ENCODE assay signal across 9 mouse cellular contexts in genomic region chr5:113887132-113887531, GRCm38 (mm10). TPM values are rescaled to one million over a fixed set of nuclear protein-coding genes. Genes with fewer than 3 reads are reported as not detected.
A peak's percentile ranks its signal among the peaks of the same experiment; 100 is the strongest.
DNase-seq lines count a peak whose midpoint lies in the region; ATAC-seq and TF ChIP-seq lines count a peak whose summit lies in the region.
"Had no signal": no experiment of that assay in that cellular context is flagged by ENCODE, and none has a peak within 500 bp of the region (broad histone marks: within the 10 kb centered on the region; RNA-seq: fewer than 3 reads in every experiment).

No protein-coding gene starts in this region.

- no peaks in the 10 kb centered on the region for H3K36me3 ChIP-seq in liver, adult 2 months (ENCODE audit: control insufficient read depth, insufficient read depth, low read length)
- H3K36me3 ChIP-seq in liver, embryonic 11.5 days (ENCODE audit: control insufficient read depth, insufficient read depth, low read length), result no peaks in the 10 kb centered on the region
- H3K36me3 ChIP-seq in kidney, embryonic 15.5 days, result no peaks in the 10 kb centered on the region; the same call in 1 of the 2 replicates

- peaks cover 7% of the 10 kb centered on the region; the same call in 1 of the 2 replicates for H3K79me2 ChIP-seq in liver, adult 2 months (ENCODE audit: control insufficient read depth, insufficient read depth, low read length)

- TF ChIP-seq POLR2A in liver, adult 2 months (IDR thresholded peaks at IDR 0.05; ENCODE audit: extremely low read depth, insufficient read depth, low read length), result no peak

- H3K27me3 ChIP-seq in liver, adult 2 months (ENCODE audit: control insufficient read depth, insufficient read depth, low read length), result no peaks in the 10 kb centered on the region
- H3K27me3 ChIP-seq in liver, embryonic 11.5 days (replicated peaks; ENCODE audit: control insufficient read depth, insufficient read depth, low read length), result no peaks in the 10 kb centered on the region
- H3K27me3 ChIP-seq in kidney, embryonic 15.5 days, result no peaks in the 10 kb centered on the region

- H3K4me3 ChIP-seq in liver, adult 2 months (ENCODE audit: insufficient read depth, low read depth, low read length), result no peak overlapping the region
- no peak overlapping the region for H3K4me3 ChIP-seq in liver, embryonic 11.5 days (ENCODE audit: low read depth, low read length)
- no peak overlapping the region for H3K4me3 ChIP-seq in kidney, embryonic 15.5 days (replicated peaks)
- H3K4me3 ChIP-seq in layer of hippocampus, adult 2 months, result no peak overlapping the region

- no peaks in the 10 kb centered on the region for H3K9me3 ChIP-seq in liver, embryonic 11.5 days (ENCODE audit: control insufficient read depth, low read length)
- H3K9me3 ChIP-seq in kidney, embryonic 15.5 days (replicated peaks), result no peaks in the 10 kb centered on the region

- H3K4me1 ChIP-seq in liver, adult 2 months (ENCODE audit: control insufficient read depth, insufficient read depth, low read length), result peaks cover 8% of the 10 kb centered on the region; the same call in 1 of the 2 replicates
- H3K4me1 ChIP-seq in liver, embryonic 11.5 days (replicated peaks; ENCODE audit: control insufficient read depth, insufficient read depth, low read length), result peaks cover 47% of the 10 kb centered on the region
- H3K4me1 ChIP-seq in kidney, embryonic 15.5 days, result peaks cover 85% of the 10 kb centered on the region

- no peak overlapping the region for H3K4me2 ChIP-seq in liver, embryonic 11.5 days
- no peak overlapping the region for H3K4me2 ChIP-seq in kidney, embryonic 15.5 days

- no peak for ATAC-seq in liver, embryonic 11.5 days (replicated peaks; ENCODE audit: low FRiP score)
- ATAC-seq in kidney, embryonic 15.5 days (replicated peaks; ENCODE audit: low FRiP score), result no peak

- TF ChIP-seq CTCF in liver, adult 2 months (IDR thresholded peaks at IDR 0.05; ENCODE audit: low read depth, low read length), result no peak
- TF ChIP-seq CTCF in layer of hippocampus, adult 2 months (conservative IDR thresholded peaks at IDR 0.05), result no peak

- 8% methylated on average over 11 of the region's 11 CpGs for WGBS in liver, adult 2 months
- 66% methylated on average over 11 of the region's 11 CpGs for WGBS in liver, embryonic 11.5 days
- WGBS in kidney, embryonic 15.5 days, result 32% methylated on average over 11 of the region's 11 CpGs

- no peak overlapping the region for H3K27ac ChIP-seq in liver, adult 2 months (replicated peaks; ENCODE audit: insufficient read depth, low read depth, low read length)
- no peak overlapping the region for H3K27ac ChIP-seq in liver, embryonic 11.5 days (ENCODE audit: low read depth, low read length)
- 0 out of 2 replicates have a peak overlapping the region, but pooled peaks have one; percentile 30 for H3K27ac ChIP-seq in kidney, embryonic 15.5 days
- H3K27ac ChIP-seq in layer of hippocampus, adult 2 months, result no peak overlapping the region

- DNase-seq in liver, adult 2 months (ENCODE audit: extremely low read depth, low read depth, low spot score), result peak; percentile 52
- DNase-seq in liver, embryonic 11.5 days (ENCODE audit: low spot score), result no peak
- DNase-seq in gastrocnemius, postnatal 10 days, result peak; percentile 78
- peak; percentile 65 for DNase-seq in ovary, postnatal 36 days (ENCODE audit: low spot score)
- no peak for DNase-seq in layer of hippocampus, adult 2 months (ENCODE audit: low spot score in 2 of 2)
- no peak for DNase-seq in embryo, embryonic 11 days
- DNase-seq in spleen, postnatal 10 days (ENCODE audit: low spot score in 2 of 2), result no peak
- DNase-seq: thymus, adult 2 months had no signal

- H3K9ac ChIP-seq in liver, adult 2 months (ENCODE audit: low read depth, low read length), result no peak overlapping the region
- no peak overlapping the region for H3K9ac ChIP-seq in liver, embryonic 11.5 days (ENCODE audit: low read depth, low read length)
- no peak overlapping the region for H3K9ac ChIP-seq in kidney, embryonic 15.5 days

RNA-seq across cellular contexts. Expression of gene Coro1c, which starts 21.4 kb away (rescaled TPM):
- 11.8 and 14.0 TPM in 2 replicates for total RNA-seq in liver, adult 2 months (2014; rRNA removed)
- polyA plus RNA-seq in liver, adult 2 months (2012; rRNA removed), result 12.0 and 13.6 TPM in 2 replicates
- polyA plus RNA-seq in liver, embryonic 11.5 days (2014; fragmentation: Nextera tagmentation; extraction: Ambion mirVana), result 122 and 137 TPM in 2 replicates
- total RNA-seq in gastrocnemius, postnatal 10 days (2021), result 10 to 100 TPM; 39.1 to 48.9 TPM
- 105 and 119 TPM in 2 replicates for polyA plus RNA-seq in kidney, embryonic 15.5 days (2015; fragmentation: Nextera tagmentation; extraction: Ambion mirVana)
- total RNA-seq in layer of hippocampus, adult 2 months (2021), result 100 to 1,000 TPM in 1 of 2 experiments, 10 to 100 TPM in 1; 95.2 to 101 TPM

RNA-seq across cellular contexts. Expression of gene Selplg, which starts 54.7 kb away (rescaled TPM):
- total RNA-seq in liver, adult 2 months (2014; rRNA removed), result 1.1 and 2.3 TPM in 2 replicates
- 5.4 and 6.2 TPM in 2 replicates for polyA plus RNA-seq in liver, adult 2 months (2012; rRNA removed)
- polyA plus RNA-seq in liver, embryonic 11.5 days (2014; fragmentation: Nextera tagmentation; extraction: Ambion mirVana), result 17.1 and 17.8 TPM in 2 replicates
- total RNA-seq in gastrocnemius, postnatal 10 days (2021), result 1 to 10 TPM; 1.8 to 3.3 TPM
- polyA plus RNA-seq in kidney, embryonic 15.5 days (2015; fragmentation: Nextera tagmentation; extraction: Ambion mirVana), result 1.5 and 2.2 TPM in 2 replicates
- total RNA-seq in layer of hippocampus, adult 2 months (2021), result 10 to 100 TPM; 28.3 to 28.8 TPM

Comparison
In these comparisons a context has a peak if more than half of its experiments do, and no peak if none do; other contexts are left out.
1. DNase-seq: peak in liver, adult 2 months (single experiment), gastrocnemius, postnatal 10 days (single experiment) and ovary, postnatal 36 days (single experiment); none in liver, embryonic 11.5 days (single experiment), layer of hippocampus, adult 2 months (0 of 2), embryo, embryonic 11 days (single experiment) and spleen, postnatal 10 days (0 of 2).